Mouse (Mus musculus) MEL (cell line): ENCODE results near the gene Ubac2. TPM values are rescaled to one million over a fixed set of nuclear protein-coding genes. Genes with fewer than 3 reads are reported as not detected.

Source experiments
- DNase-seq: peaks from one replicate; pipeline ENCODE4 v3.0.0; 2011; ENCODE audit warnings: low read depth, low spot score
- H3K27ac ChIP-seq: 2 replicates; pipeline ENCODE4 v1.5.1; 2012; ENCODE audit warnings: low read depth, mild to moderate bottlenecking, control low read depth, low read length, moderate library complexity; ENCODE audit not compliant: control insufficient read depth
- H3K27me3 ChIP-seq, 2 experiments: fragments of 150-350 bp in 1 of 2; sonication (generic) in 1 of 2; 2 replicates each; pipeline ENCODE4 v1.6.1; 2012; ENCODE audit warnings: low read length in 2 of 2, mild to moderate bottlenecking in 2 of 2, improper control_type of control experiment in 1 of 2, moderate library complexity in 1 of 2; ENCODE audit not compliant: insufficient read depth in 2 of 2, control insufficient read depth in 1 of 2
- H3K36me3 ChIP-seq, 2 experiments: 2 replicates each; pipeline ENCODE4 v1.6.1; 2012 to 2014; ENCODE audit warnings: low read length in 2 of 2, improper control_type of control experiment in 1 of 2, inconsistent platforms in 1 of 2, mild to moderate bottlenecking in 1 of 2; ENCODE audit not compliant: insufficient read depth in 2 of 2, control insufficient read depth in 1 of 2
- H3K4me1 ChIP-seq, 2 experiments: fragments of 150-350 bp in 1 of 2; sonication (generic) in 1 of 2; 2 replicates each; pipeline ENCODE4 v1.6.1; 2012; ENCODE audit warnings: low read length in 2 of 2, improper control_type of control experiment in 1 of 2, mild to moderate bottlenecking in 1 of 2; ENCODE audit not compliant: insufficient read depth in 2 of 2, control insufficient read depth in 1 of 2
- H3K4me3 ChIP-seq, 2 experiments: fragments of 150-350 bp in 1 of 2; sonication (generic) in 1 of 2; 2 replicates each; pipeline ENCODE4 v1.5.1; 2012; ENCODE audit warnings: low read depth in 2 of 2, low read length in 2 of 2, mild to moderate bottlenecking in 2 of 2, moderate library complexity in 2 of 2, control low read depth in 1 of 2, improper control_type of control experiment in 1 of 2; ENCODE audit not compliant: control insufficient read depth in 1 of 2, insufficient read depth in 1 of 2
- H3K79me2 ChIP-seq: 2 replicates; pipeline ENCODE4 v1.6.1; 2012; ENCODE audit warnings: mild to moderate bottlenecking, low read length, moderate library complexity; ENCODE audit not compliant: control insufficient read depth, poor library complexity, insufficient read depth
- H3K9ac ChIP-seq: 2 replicates; pipeline ENCODE4 v1.6.1; 2012; ENCODE audit warnings: low read depth, mild to moderate bottlenecking, control low read depth, low read length, moderate library complexity; ENCODE audit not compliant: control insufficient read depth, poor library complexity, severe bottlenecking
- H3K9me3 ChIP-seq: fragments of 150-350 bp; sonication (generic); replicated peaks from 2 replicates; pipeline ENCODE4 v1.6.1; 2012; ENCODE audit warnings: mild to moderate bottlenecking, low read length, improper control_type of control experiment, moderate library complexity; ENCODE audit not compliant: insufficient read depth
- CHD2 ChIP-seq: IDR thresholded peaks from 2 replicates; pipeline ENCODE4 v1.6.1; 2011; ENCODE audit warnings: low read length, improper control_type of control experiment
- E2F4 ChIP-seq: IDR thresholded peaks from 2 replicates; pipeline ENCODE4 v1.6.1; 2011; ENCODE audit warnings: low read depth, low read length, improper control_type of control experiment, borderline replicate concordance
- ELF1 ChIP-seq: IDR thresholded peaks from 2 replicates; pipeline ENCODE4 v1.6.1; 2014; ENCODE audit warnings: low read depth, mild to moderate bottlenecking, inconsistent platforms, low read length, improper control_type of control experiment, moderate library complexity
- GATA1 ChIP-seq: IDR thresholded peaks from 2 replicates; pipeline ENCODE4 v1.6.1; 2011; ENCODE audit warnings: low read depth, low read length, improper control_type of control experiment
- HCFC1 ChIP-seq: IDR thresholded peaks from 2 replicates; pipeline ENCODE4 v1.6.1; 2012; ENCODE audit warnings: low read depth, mild to moderate bottlenecking, inconsistent platforms, low read length, improper control_type of control experiment, moderate library complexity
- JUND ChIP-seq: IDR thresholded peaks from 2 replicates; pipeline ENCODE4 v1.6.1; 2011; ENCODE audit warnings: low read depth, mild to moderate bottlenecking, improper control_type of control experiment, low read length
- MAX ChIP-seq: IDR thresholded peaks from 2 replicates; pipeline ENCODE4 v1.6.1; 2011; ENCODE audit warnings: low read length, improper control_type of control experiment
- MAZ ChIP-seq: IDR thresholded peaks from 2 replicates; pipeline ENCODE4 v1.6.1; 2012; ENCODE audit warnings: low read depth, mild to moderate bottlenecking, inconsistent platforms, low read length, improper control_type of control experiment
- MYB ChIP-seq: IDR thresholded peaks from 2 replicates; pipeline ENCODE4 v1.6.1; 2011; ENCODE audit warnings: mild to moderate bottlenecking, low read depth, low read length, improper control_type of control experiment
- NELFE ChIP-seq: IDR thresholded peaks from 2 replicates; pipeline ENCODE4 v1.6.1; 2011; ENCODE audit warnings: low read depth, low read length, improper control_type of control experiment
- NRF1 ChIP-seq: IDR thresholded peaks from 2 replicates; pipeline ENCODE4 v1.6.1; 2014; ENCODE audit warnings: low read depth, mild to moderate bottlenecking, inconsistent platforms, low read length, improper control_type of control experiment, moderate library complexity; ENCODE audit not compliant: poor library complexity, insufficient read depth, severe bottlenecking
- POLR2A ChIP-seq, 2 experiments: IDR thresholded peaks; 2 replicates each; pipeline ENCODE4 v1.6.1; 2011 to 2012; ENCODE audit warnings: low read length in 2 of 2, mild to moderate bottlenecking in 2 of 2, control low read depth in 1 of 2, improper control_type of control experiment in 1 of 2, low read depth in 1 of 2, moderate library complexity in 1 of 2; ENCODE audit not compliant: control insufficient read depth in 1 of 2, insufficient read depth in 1 of 2, poor library complexity in 1 of 2
- RAD21 ChIP-seq: IDR thresholded peaks from 2 replicates; pipeline ENCODE4 v1.6.1; 2011; ENCODE audit warnings: mild to moderate bottlenecking, low read depth, low read length, improper control_type of control experiment
- RCOR1 ChIP-seq: IDR thresholded peaks from 2 replicates; pipeline ENCODE4 v1.6.1; 2012; ENCODE audit warnings: low read depth, mild to moderate bottlenecking, inconsistent platforms, low read length, improper control_type of control experiment
- SIN3A ChIP-seq: IDR thresholded peaks from 2 replicates; pipeline ENCODE4 v1.6.1; 2012; ENCODE audit warnings: low read length, improper control_type of control experiment, inconsistent platforms
- SMC3 ChIP-seq: IDR thresholded peaks from 2 replicates; pipeline ENCODE4 v1.6.1; 2011; ENCODE audit warnings: low read depth, low read length, improper control_type of control experiment
- TBP ChIP-seq: IDR thresholded peaks from 2 replicates; pipeline ENCODE4 v1.8.0; 2011; ENCODE audit warnings: low read depth, low read length, improper control_type of control experiment
- TCF12 ChIP-seq: IDR thresholded peaks from 2 replicates; pipeline ENCODE4 v1.6.1; 2014; ENCODE audit warnings: low read depth, mild to moderate bottlenecking, inconsistent platforms, low read length, improper control_type of control experiment, moderate library complexity
- USF1 ChIP-seq: IDR thresholded peaks from 2 replicates; pipeline ENCODE4 v1.6.1; 2014; ENCODE audit warnings: low read depth, mild to moderate bottlenecking, inconsistent platforms, low read length, improper control_type of control experiment, moderate library complexity
- ZC3H11A ChIP-seq: IDR thresholded peaks from 2 replicates; pipeline ENCODE4 v1.6.1; 2012; ENCODE audit warnings: low read depth, mild to moderate bottlenecking, inconsistent platforms, low read length, improper control_type of control experiment
- ZMIZ1 ChIP-seq: IDR thresholded peaks from 2 replicates; pipeline ENCODE4 v1.6.1; 2012; ENCODE audit warnings: low read depth, mild to moderate bottlenecking, inconsistent platforms, low read length, improper control_type of control experiment, moderate library complexity
- polyA plus RNA-seq, 2 experiments: library from polyadenylated mRNA; stranded (reverse) in 1 of 2; unstranded in 1 of 2; fragments of >175 nt in 1 of 2; fragments of >200 nt in 1 of 2; gene quantifications; 2 replicates each; pipeline versions ENCODE4 v1.2.1 to v1.2.4; 2012; ENCODE audit warnings: low replicate concordance in 2 of 2, low read depth in 1 of 2; ENCODE audit not compliant: insufficient read length in 2 of 2, insufficient read depth in 1 of 2, missing spikeins in 1 of 2
- total RNA-seq: library from RNA; depleted of rRNA; stranded (reverse); fragments of 300-350 nt; gene quantifications from 2 replicates; pipeline ENCODE4 v1.2.3, GENCODE M21; 2012

The Ubac2 gene
- total and polyA plus RNA-seq, 3 experiments: 32.9 to 44.8 TPM; not detected in 1

- no peaks in the 10 kb centered on the region for H3K9me3 ChIP-seq
- H3K36me3 ChIP-seq: peaks cover 0 to 11% of the 10 kb centered on the region in 2 experiments; a peak in 2 of 4 replicates
- DNase-seq: no peak
- no peaks in the 10 kb centered on the region for H3K27me3 ChIP-seq
- H3K79me2 ChIP-seq: no peaks in the 10 kb centered on the region
- no peak for TF ChIP-seq USF1
- TF ChIP-seq E2F4: no peak
- TF ChIP-seq SIN3A: no peak
- no peak for TF ChIP-seq TCF12
- TF ChIP-seq CHD2: no peak
- no peak for TF ChIP-seq MYB
- no peak for TF ChIP-seq JUND
- no peak for TF ChIP-seq ZC3H11A
- TF ChIP-seq ELF1: no peak
- TF ChIP-seq NRF1: no peak
- no peak for TF ChIP-seq ZMIZ1
- no peak for TF ChIP-seq NELFE
- no peak for TF ChIP-seq POLR2A (IDR thresholded peaks at IDR 0.05; ENCODE audit: control insufficient read depth in 1 of 2, insufficient read depth in 1 of 2, low read depth in 1 of 2, low read length in 2 of 2, poor library complexity in 1 of 2)
- no peak for TF ChIP-seq RCOR1
- TF ChIP-seq MAX: no peak
- no peak for TF ChIP-seq RAD21
- TF ChIP-seq SMC3: no peak
- no peak for TF ChIP-seq TBP
- H3K9ac ChIP-seq: no peak overlapping the region
- H3K4me1 ChIP-seq: peaks cover 2 to 26% of the 10 kb centered on the region in 2 experiments
- H3K27ac ChIP-seq: no peak overlapping the region
- no peak overlapping the region for H3K4me3 ChIP-seq
Observed at GRCm38 (mm10) chr14:121958751-121959537, 80.5 kb downstream of the Ubac2 start.

- Histone ChIP-seq H3K27ac (no peak overlapping the region), H3K27me3 (no peaks in the 10 kb centered on the region), H3K9me3 (no peaks in the 10 kb centered on the region), H3K4me1 (peaks cover 5 to 28% of the 10 kb centered on the region in 2 experiments), H3K4me3 (no peak overlapping the region), H3K36me3 (peaks cover 0 to 15% of the 10 kb centered on the region in 2 experiments; a peak in 2 of 4 replicates), H3K9ac (no peak overlapping the region), H3K79me2 (no peaks in the 10 kb centered on the region)
- no peak for DNase-seq
- no peak for TF ChIP-seq MAZ
- no peak for TF ChIP-seq HCFC1
- no peak for TF ChIP-seq USF1
- TF ChIP-seq GATA1: no peak
- TF ChIP-seq RAD21: no peak
- TF ChIP-seq RCOR1: no peak
- no peak for TF ChIP-seq NELFE
Observed at GRCm38 (mm10) chr14:121959538-121959980, 81.1 kb downstream of the Ubac2 start.
